Mouse (Mus musculus) kidney, postnatal 0 days (tissue): ENCODE data around the gene Olfr985. TPM values are rescaled to one million over a fixed set of nuclear protein-coding genes. Genes with fewer than 3 reads are reported as not detected.
A peak's percentile ranks its signal among the peaks of the same experiment; 100 is the strongest.

Source experiments
- ATAC-seq: fragments of 200-750 bp; cut with Nextera tagmentation; replicated peaks from 2 replicates; pipeline ENCODE4 v1.8.0; 2017; ENCODE audit warnings: low read depth, moderate number of reproducible peaks, moderate TSS enrichment, moderate library complexity; ENCODE audit not compliant: low FRiP score
- DNase-seq: peaks from one replicate; pipeline ENCODE4 v3.0.0-alpha.2; 2016; ENCODE audit warnings: low spot score
- H3K27ac ChIP-seq: fragments of 300-500 bp; sonication (generic); 2 replicates; pipeline ENCODE4 v1.5.1; 2014; ENCODE audit warnings: mild to moderate bottlenecking
- H3K27me3 ChIP-seq: fragments of 300-500 bp; sonication (generic); 2 replicates; pipeline ENCODE4 v1.6.1; 2014; ENCODE audit warnings: low read length, mixed read lengths; ENCODE audit not compliant: insufficient read depth
- H3K36me3 ChIP-seq: fragments of 300-500 bp; sonication (generic); 2 replicates; pipeline ENCODE4 v1.6.1; 2014; ENCODE audit warnings: low read length, mixed read lengths; ENCODE audit not compliant: insufficient read depth
- H3K4me1 ChIP-seq: fragments of 300-500 bp; sonication (generic); replicated peaks from 2 replicates; pipeline ENCODE4 v1.6.1; 2014; ENCODE audit warnings: antibody characterized with exemption, low read length, mixed read lengths; ENCODE audit not compliant: insufficient read depth
- H3K4me2 ChIP-seq: fragments of 300-500 bp; sonication (generic); 2 replicates; pipeline ENCODE4 v1.6.1; 2014; ENCODE audit warnings: mild to moderate bottlenecking, low read length, moderate library complexity, mixed read lengths
- H3K4me3 ChIP-seq: fragments of 300-500 bp; sonication (generic); replicated peaks from 2 replicates; pipeline ENCODE4 v1.5.1; 2014; ENCODE audit warnings: low read depth, low read length
- H3K9ac ChIP-seq: fragments of 300-500 bp; sonication (generic); 2 replicates; pipeline ENCODE4 v1.6.1; 2014; ENCODE audit warnings: low read depth, low read length
- H3K9me3 ChIP-seq: fragments of 300-500 bp; sonication (generic); replicated peaks from 2 replicates; pipeline ENCODE4 v1.6.1; 2016; ENCODE audit warnings: low read length, inconsistent platforms, mixed read lengths
- CTCF ChIP-seq: IDR thresholded peaks from 2 replicates; pipeline ENCODE4 v1.5.1; 2016; ENCODE audit warnings: antibody characterized with exemption, low read depth, mild to moderate bottlenecking, moderate library complexity
- WGBS: fragments of 180-500 bp; shearing (Covaris S2); extraction: QIAGEN DNeasy Blood & Tissue Kit; methylation state at CpG from one replicate; pipeline ENCODE4 v1.1.7; 2014; 5-methylcytosine and 5-hydroxymethylcytosine counted together
- polyA plus RNA-seq: library from polyadenylated mRNA; unstranded; fragments of >200 nt; fragmentation: Nextera tagmentation; extraction: Ambion mirVana; gene quantifications from 2 replicates; pipeline ENCODE4 v1.2.1, GENCODE M21; 2015

Gene Olfr985
- polyA plus RNA-seq = not detected in 2 replicates

GRCm38 (mm10) chr9:40130084-40130483 is at the start of gene Olfr985:
TSS of gene Olfr985 (minus strand) at chr9:40130184.
- no peak for ATAC-seq

GRCm38 (mm10) chr9:40177017-40177416 is 47.0 kb upstream of the Olfr985 start:
- Histone ChIP-seq H3K27ac (no peak overlapping the region), H3K27me3 (no peaks in the 10 kb centered on the region), H3K4me2 (no peak overlapping the region), H3K4me1 (0 out of 2 replicates have a peak, but pooled peaks cover 4% of the 10 kb centered on the region), H3K9me3 (no peaks in the 10 kb centered on the region), H3K36me3 (no peaks in the 10 kb centered on the region), H3K9ac (no peak overlapping the region), H3K4me3 (no peak overlapping the region)
- peak; percentile 71; the same call in 1 of the 2 replicates for ATAC-seq
- WGBS = 57% methylated on average over 6 of the region's 6 CpGs
- TF ChIP-seq CTCF = no peak
- DNase-seq = peak; percentile 43

More at GRCm38 (mm10) chr9:40130084-40130483, at the start of gene Olfr985:
- no peak within 1 kb of the TSS for H3K4me2 ChIP-seq
- H3K4me1 ChIP-seq = no peaks in the 10 kb centered on the region
- H3K36me3 ChIP-seq = no peaks in the 10 kb centered on the region
- H3K27ac ChIP-seq = no peak within 1 kb of the TSS
- no peak for TF ChIP-seq CTCF
- 90% methylated on average over 1 of the region's 1 CpGs for WGBS
- H3K27me3 ChIP-seq = no peaks in the 10 kb centered on the region
- DNase-seq = no peak
- no peak within 1 kb of the TSS for H3K9ac ChIP-seq
- H3K4me3 ChIP-seq = no peak within 1 kb of the TSS
- no peaks in the 10 kb centered on the region for H3K9me3 ChIP-seq

GRCm38 (mm10) chr9:40166446-40166845 is 36.5 kb upstream of the Olfr985 start:
- 91% methylated on average over 1 of the region's 1 CpGs for WGBS
- Histone ChIP-seq H3K9me3 (no peaks in the 10 kb centered on the region), H3K27ac (no peak overlapping the region), H3K4me1 (no peaks in the 10 kb centered on the region), H3K36me3 (no peaks in the 10 kb centered on the region), H3K4me2 (no peak overlapping the region), H3K4me3 (no peak overlapping the region), H3K9ac (no peak overlapping the region), H3K27me3 (no peaks in the 10 kb centered on the region)
- DNase-seq (no peak), ATAC-seq (no peak)
- TF ChIP-seq CTCF = no peak

GRCm38 (mm10) chr9:40155118-40155644 is 25.2 kb upstream of the Olfr985 start:
- TF ChIP-seq CTCF = no peak
- 39% methylated on average over 4 of the region's 4 CpGs for WGBS
- peak; percentile 70 for DNase-seq

GRCm38 (mm10) chr9:40141544-40141943 is 11.6 kb upstream of the Olfr985 start:
- H3K9ac ChIP-seq = no peak overlapping the region
- H3K36me3 ChIP-seq = no peaks in the 10 kb centered on the region
- TF ChIP-seq CTCF = no peak
- no peak overlapping the region for H3K27ac ChIP-seq
- WGBS = 18% methylated on average over 1 of the region's 1 CpGs
- H3K4me2 ChIP-seq = no peak overlapping the region
- ATAC-seq (no peak), DNase-seq (no peak)
- H3K4me3 ChIP-seq = no peak overlapping the region
- no peaks in the 10 kb centered on the region for H3K9me3 ChIP-seq
- H3K27me3 ChIP-seq = no peaks in the 10 kb centered on the region
- H3K4me1 ChIP-seq = no peaks in the 10 kb centered on the region

More at GRCm38 (mm10) chr9:40155118-40155644, 25.2 kb upstream of the Olfr985 start:
- Histone ChIP-seq H3K27me3 (no peaks in the 10 kb centered on the region), H3K4me3 (no peak overlapping the region), H3K9ac (no peak overlapping the region), H3K4me2 (no peak overlapping the region), H3K9me3 (no peaks in the 10 kb centered on the region), H3K27ac (no peak overlapping the region), H3K4me1 (no peaks in the 10 kb centered on the region), H3K36me3 (no peaks in the 10 kb centered on the region)
- ATAC-seq = peak; percentile 49; the same call in 1 of the 2 replicates

GRCm38 (mm10) chr9:40139484-40139883 is 9.5 kb upstream of the Olfr985 start:
- H3K4me2 ChIP-seq = no peak overlapping the region
- H3K27me3 ChIP-seq = no peaks in the 10 kb centered on the region
- DNase-seq (no peak), ATAC-seq (no peak)
- no peaks in the 10 kb centered on the region for H3K9me3 ChIP-seq
- no peak overlapping the region for H3K9ac ChIP-seq
- no peak overlapping the region for H3K4me3 ChIP-seq
- WGBS = 46% methylated on average over 4 of the region's 4 CpGs
- no peak overlapping the region for H3K27ac ChIP-seq
- no peaks in the 10 kb centered on the region for H3K4me1 ChIP-seq
- no peak for TF ChIP-seq CTCF
- no peaks in the 10 kb centered on the region for H3K36me3 ChIP-seq
